Mouse (Mus musculus): ENCODE data around the gene Dtymk. TPM values are rescaled to one million over a fixed set of nuclear protein-coding genes. Genes with fewer than 3 reads are reported as not detected.

Gene Dtymk
- total RNA-seq, 1 experiment: 304 TPM

- Histone ChIP-seq H3K9me3 (ENCODE audit: control insufficient read depth, insufficient read depth, low read depth, low read length) (no peaks in the 10 kb centered on the region), H3K4me1 (ENCODE audit: control insufficient read depth in 2 of 2, insufficient read depth in 2 of 2, low read length in 2 of 2, poor library complexity in 1 of 2) (peaks cover 3 to 6% of the 10 kb centered on the region in 2 experiments; a peak in 2 of 4 replicates), H3K9ac (ENCODE audit: insufficient read depth, low read depth, low read length, poor library complexity, severe bottlenecking) (peak within 1 kb of the TSS; percentile 98), H3K4me3 (ENCODE audit: insufficient read depth in 1 of 2, low read depth in 1 of 2, low read length in 2 of 2, poor library complexity in 1 of 2, severe bottlenecking in 1 of 2) (peak within 1 kb of the TSS; percentile 80 to 83), H3K36me3 (ENCODE audit: control insufficient read depth, insufficient read depth, low read length, poor library complexity, severe bottlenecking) (peaks cover 26% of the 10 kb centered on the region), H3K27ac (ENCODE audit: insufficient read depth, low read depth, low read length, poor library complexity, severe bottlenecking) (peak within 1 kb of the TSS; percentile 98)
- in situ Hi-C loops (cut with MboI; ENCODE audit: low sequenced_read_pairs in 2 of 2, unreplicated experiment in 2 of 2): no loop called here
- DNase-seq (ENCODE audit: low read depth, low spot score): peak; percentile 93
- TF ChIP-seq HCFC1 (IDR thresholded peaks at IDR 0.05; ENCODE audit: borderline replicate concordance, insufficient read depth, low read length): peak; percentile 58; the same call in 1 of the 2 replicates
- no peak for TF ChIP-seq CHD2 (IDR thresholded peaks at IDR 0.05; ENCODE audit: low read depth, low read length)
- TF ChIP-seq ZNF384 (IDR thresholded peaks at IDR 0.05; ENCODE audit: low read depth, low read length): no peak
- TF ChIP-seq ZC3H11A (IDR thresholded peaks at IDR 0.05; ENCODE audit: borderline replicate concordance, low read depth, low read length): no peak
These were observed 2.1 kb upstream of the Dtymk start, which contains the start of gene Ing5 for GRCm38 (mm10) chr1:93803556-93804507. TSS of gene Ing5 (plus strand) at chr1:93803965.

GRCm38 (mm10) chr1:93802771-93803170 lies 1.0 kb upstream of the Dtymk start:
- H3K9me3 ChIP-seq (ENCODE audit: control insufficient read depth, insufficient read depth, low read depth, low read length): no peaks in the 10 kb centered on the region
- no peak overlapping the region for H3K9ac ChIP-seq (ENCODE audit: insufficient read depth, low read depth, low read length, poor library complexity, severe bottlenecking)
- H3K36me3 ChIP-seq (ENCODE audit: control insufficient read depth, insufficient read depth, low read length, poor library complexity, severe bottlenecking): peaks cover 28% of the 10 kb centered on the region
- in situ Hi-C loops (cut with MboI; ENCODE audit: low sequenced_read_pairs in 2 of 2, unreplicated experiment in 2 of 2): no loop called here
- H3K4me3 ChIP-seq (ENCODE audit: insufficient read depth in 1 of 2, low read depth in 1 of 2, low read length in 2 of 2, poor library complexity in 1 of 2, severe bottlenecking in 1 of 2): peak overlapping the region in 1 of 2 experiments; percentile 80; a peak in 2 of 4 replicates
- no peak for TF ChIP-seq ZC3H11A (IDR thresholded peaks at IDR 0.05; ENCODE audit: borderline replicate concordance, low read depth, low read length)
- TF ChIP-seq MAFK (IDR thresholded peaks at IDR 0.05; ENCODE audit: insufficient read depth, low read depth, low read length): no peak
- no peak for TF ChIP-seq CHD2 (IDR thresholded peaks at IDR 0.05; ENCODE audit: low read depth, low read length)
- TF ChIP-seq ZNF384 (IDR thresholded peaks at IDR 0.05; ENCODE audit: low read depth, low read length): no peak
- no peak for TF ChIP-seq HCFC1 (IDR thresholded peaks at IDR 0.05; ENCODE audit: borderline replicate concordance, insufficient read depth, low read length)
- no peak for DNase-seq (ENCODE audit: low read depth, low spot score)
- H3K27ac ChIP-seq (ENCODE audit: insufficient read depth, low read depth, low read length, poor library complexity, severe bottlenecking): no peak overlapping the region
- H3K4me1 ChIP-seq (ENCODE audit: control insufficient read depth in 2 of 2, insufficient read depth in 2 of 2, low read length in 2 of 2, poor library complexity in 1 of 2): peaks cover 3 to 6% of the 10 kb centered on the region in 2 experiments; a peak in 2 of 4 replicates

- Histone ChIP-seq H3K27ac (ENCODE audit: insufficient read depth, low read depth, low read length, poor library complexity, severe bottlenecking) (peak overlapping the region; percentile 91; the same call in 1 of the 2 replicates), H3K4me1 (ENCODE audit: control insufficient read depth in 2 of 2, insufficient read depth in 2 of 2, low read length in 2 of 2, poor library complexity in 1 of 2) (peaks cover 3 to 6% of the 10 kb centered on the region in 2 experiments; a peak in 2 of 4 replicates), H3K9ac (ENCODE audit: insufficient read depth, low read depth, low read length, poor library complexity, severe bottlenecking) (peak overlapping the region; percentile 98), H3K4me3 (ENCODE audit: insufficient read depth in 1 of 2, low read depth in 1 of 2, low read length in 2 of 2, poor library complexity in 1 of 2, severe bottlenecking in 1 of 2) (peak overlapping the region; percentile 80 to 99), H3K9me3 (ENCODE audit: control insufficient read depth, insufficient read depth, low read depth, low read length) (no peaks in the 10 kb centered on the region), H3K36me3 (ENCODE audit: control insufficient read depth, insufficient read depth, low read length, poor library complexity, severe bottlenecking) (peaks cover 25% of the 10 kb centered on the region)
- in situ Hi-C loops (cut with MboI; ENCODE audit: low sequenced_read_pairs in 2 of 2, unreplicated experiment in 2 of 2): no loop called here
- no peak for DNase-seq (ENCODE audit: low read depth, low spot score)
- no peak for TF ChIP-seq HCFC1 (IDR thresholded peaks at IDR 0.05; ENCODE audit: borderline replicate concordance, insufficient read depth, low read length)
- TF ChIP-seq ZNF384 (IDR thresholded peaks at IDR 0.05; ENCODE audit: low read depth, low read length): no peak
- no peak for TF ChIP-seq ZC3H11A (IDR thresholded peaks at IDR 0.05; ENCODE audit: borderline replicate concordance, low read depth, low read length)
These were observed 847 bp downstream of the Dtymk start for GRCm38 (mm10) chr1:93800670-93801503.

GRCm38 (mm10) chr1:93795886-93796285 lies 5.8 kb downstream of the Dtymk start:
- Histone ChIP-seq H3K9ac (ENCODE audit: insufficient read depth, low read depth, low read length, poor library complexity, severe bottlenecking) (no peak overlapping the region), H3K36me3 (ENCODE audit: control insufficient read depth, insufficient read depth, low read length, poor library complexity, severe bottlenecking) (peaks cover 56% of the 10 kb centered on the region), H3K9me3 (ENCODE audit: control insufficient read depth, insufficient read depth, low read depth, low read length) (no peaks in the 10 kb centered on the region), H3K27ac (ENCODE audit: insufficient read depth, low read depth, low read length, poor library complexity, severe bottlenecking) (no peak overlapping the region), H3K4me1 (ENCODE audit: control insufficient read depth in 2 of 2, insufficient read depth in 2 of 2, low read length in 2 of 2, poor library complexity in 1 of 2) (no peaks in the 10 kb centered on the region), H3K4me3 (ENCODE audit: insufficient read depth in 1 of 2, low read depth in 1 of 2, low read length in 2 of 2, poor library complexity in 1 of 2, severe bottlenecking in 1 of 2) (no peak overlapping the region)
- in situ Hi-C loops (cut with MboI; ENCODE audit: low sequenced_read_pairs in 2 of 2, unreplicated experiment in 2 of 2): no loop called here
- no peak for TF ChIP-seq ZNF384 (IDR thresholded peaks at IDR 0.05; ENCODE audit: low read depth, low read length)
- TF ChIP-seq ZC3H11A (IDR thresholded peaks at IDR 0.05; ENCODE audit: borderline replicate concordance, low read depth, low read length): no peak
- no peak for TF ChIP-seq MAFK (IDR thresholded peaks at IDR 0.05; ENCODE audit: insufficient read depth, low read depth, low read length)
- no peak for TF ChIP-seq HCFC1 (IDR thresholded peaks at IDR 0.05; ENCODE audit: borderline replicate concordance, insufficient read depth, low read length)
- no peak for TF ChIP-seq CHD2 (IDR thresholded peaks at IDR 0.05; ENCODE audit: low read depth, low read length)
- DNase-seq (ENCODE audit: low read depth, low spot score): no peak
